Mouse (Mus musculus): ENCODE measurements around the gene Ubc.

DNA sequence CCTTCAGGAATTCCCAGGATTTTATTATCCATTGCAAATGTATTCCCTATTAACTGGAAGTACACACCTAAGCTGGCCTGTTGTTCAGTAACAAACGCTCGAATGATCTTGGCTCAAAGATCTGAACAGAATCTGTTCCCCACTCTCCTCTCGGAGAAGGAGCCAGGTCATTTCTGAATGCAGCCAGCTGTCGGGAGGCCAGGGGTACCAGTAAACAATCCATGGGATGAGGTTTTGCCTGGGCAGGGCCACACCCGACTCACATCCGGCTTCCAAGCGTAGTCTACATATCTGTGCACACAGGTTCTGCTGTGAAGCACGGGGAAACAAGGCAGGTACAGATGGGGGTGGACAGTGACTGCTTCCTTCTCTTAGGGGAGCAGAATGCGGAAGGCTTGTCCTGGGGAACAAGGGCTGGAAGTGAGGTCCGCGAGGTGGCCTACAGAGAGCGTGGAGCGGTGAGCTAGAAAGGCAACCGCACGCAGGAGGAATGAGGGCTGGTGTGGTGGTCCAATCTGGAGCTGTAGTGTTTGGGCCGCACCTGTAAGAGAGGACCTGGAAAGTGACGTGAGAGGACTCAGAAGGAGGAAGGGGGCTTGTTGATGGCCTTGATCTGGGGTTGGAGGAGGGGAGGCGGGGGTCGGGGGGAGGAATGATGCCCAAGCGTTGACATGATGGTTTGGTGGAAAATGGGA, 16.5 kb upstream of the Ubc start:
- no peak for TF ChIP-seq POLR2A (IDR thresholded peaks at IDR 0.05; ENCODE audit: borderline replicate concordance, insufficient read depth, low read length)
- no peak for TF ChIP-seq CTCF (IDR thresholded peaks at IDR 0.05; ENCODE audit: borderline replicate concordance, insufficient read depth, low read depth, low read length)
